Mouse (Mus musculus) midbrain, embryonic 11.5 days (tissue): ENCODE data around the gene Calcoco1. TPM values are rescaled to one million over a fixed set of nuclear protein-coding genes. Genes with fewer than 3 reads are reported as not detected.

Source experiments
- ATAC-seq: fragments of 200-750 bp; cut with Nextera tagmentation; 2 replicates; pipeline ENCODE4 v1.8.0; 2017; ENCODE audit warnings: moderate TSS enrichment, moderate library complexity; ENCODE audit not compliant: low FRiP score
- DNase-seq: peaks from one replicate; pipeline ENCODE4 v3.0.0; 2015; ENCODE audit warnings: low spot score; ENCODE audit errors: missing footprints
- H3K27ac ChIP-seq: fragments of 300-500 bp; sonication (generic); 2 replicates; pipeline ENCODE4 v1.5.1; 2014; ENCODE audit warnings: low read depth, low read length
- H3K27me3 ChIP-seq: fragments of 300-500 bp; sonication (generic); 2 replicates; pipeline ENCODE4 v1.6.1; 2014; ENCODE audit warnings: mild to moderate bottlenecking, low read length, moderate library complexity, mixed read lengths; ENCODE audit not compliant: control insufficient read depth, insufficient read depth
- H3K36me3 ChIP-seq: fragments of 300-500 bp; sonication (generic); 2 replicates; pipeline ENCODE4 v1.6.1; 2014; ENCODE audit warnings: mild to moderate bottlenecking, low read length, moderate library complexity, mixed read lengths; ENCODE audit not compliant: control insufficient read depth, insufficient read depth
- H3K4me1 ChIP-seq: fragments of 300-500 bp; sonication (generic); 2 replicates; pipeline ENCODE4 v1.6.1; 2014; ENCODE audit warnings: low read length; ENCODE audit not compliant: control insufficient read depth, insufficient read depth
- H3K4me2 ChIP-seq: fragments of 300-500 bp; sonication (generic); 2 replicates; pipeline ENCODE4 v1.6.1; 2014; ENCODE audit warnings: mild to moderate bottlenecking, moderate library complexity
- H3K4me3 ChIP-seq: fragments of 300-500 bp; sonication (generic); 2 replicates; pipeline ENCODE4 v1.5.1; 2014; ENCODE audit warnings: low read depth, low read length
- H3K9ac ChIP-seq: fragments of 300-500 bp; sonication (generic); 2 replicates; pipeline ENCODE4 v1.6.1; 2014; ENCODE audit warnings: low read length
- H3K9me3 ChIP-seq: fragments of 300-500 bp; sonication (generic); 2 replicates; pipeline ENCODE4 v1.6.1; 2016; ENCODE audit warnings: low read length; ENCODE audit not compliant: control insufficient read depth
- WGBS: fragments of 180-500 bp; shearing (Covaris S2); extraction: QIAGEN DNeasy Blood & Tissue Kit; methylation state at CpG from one replicate; pipeline ENCODE4 v1.1.7; 2014; 5-methylcytosine and 5-hydroxymethylcytosine counted together
- polyA plus RNA-seq: library from polyadenylated mRNA; unstranded; fragments of >200 nt; fragmentation: Nextera tagmentation; extraction: Ambion mirVana; gene quantifications from 2 replicates; pipeline ENCODE4 v1.2.1, GENCODE M21; 2014

Calcoco1 gene
- 27.5 and 28.3 TPM in 2 replicates for polyA plus RNA-seq

- Histone ChIP-seq H3K9me3 (no peaks in the 10 kb centered on the region), H3K36me3 (no peaks in the 10 kb centered on the region; the same call in 1 of the 2 replicates), H3K4me3 (peak within 1 kb of the TSS; percentile 60), H3K4me2 (peak within 1 kb of the TSS; percentile 56), H3K4me1 (peaks cover 2% of the 10 kb centered on the region; the same call in 1 of the 2 replicates), H3K27me3 (no peaks in the 10 kb centered on the region), H3K9ac (peak within 1 kb of the TSS; percentile 60), H3K27ac (no peak within 1 kb of the TSS)
- ATAC-seq (peak; percentile 100), DNase-seq (peak; percentile 100)
- 2% methylated on average over 27 of the region's 27 CpGs for WGBS
These were observed at the start of gene Calcoco1 for GRCm38 (mm10) chr15:102721980-102722475. Gene Calcoco1, minus strand, starts transcription at chr15:102722178.

- Histone ChIP-seq H3K4me3 (no peak overlapping the region), H3K27me3 (no peaks in the 10 kb centered on the region), H3K4me1 (no peaks in the 10 kb centered on the region), H3K9ac (no peak overlapping the region), H3K27ac (no peak overlapping the region), H3K36me3 (no peaks in the 10 kb centered on the region), H3K9me3 (no peaks in the 10 kb centered on the region), H3K4me2 (no peak overlapping the region)
- WGBS: 46% methylated on average over 7 of the region's 7 CpGs
- DNase-seq (no peak), ATAC-seq (no peak)
These were observed 48.9 kb upstream of the Calcoco1 start for GRCm38 (mm10) chr15:102770866-102771265.

- H3K27me3 ChIP-seq: peaks cover 8% of the 10 kb centered on the region; the same call in 1 of the 2 replicates
- H3K36me3 ChIP-seq: no peaks in the 10 kb centered on the region
- no peak overlapping the region for H3K9ac ChIP-seq
- H3K27ac ChIP-seq: no peak overlapping the region
- DNase-seq (no peak), ATAC-seq (no peak)
- no peaks in the 10 kb centered on the region for H3K4me1 ChIP-seq
- no peak overlapping the region for H3K4me2 ChIP-seq
- 52% methylated on average over 2 of the region's 2 CpGs for WGBS
- H3K9me3 ChIP-seq: no peaks in the 10 kb centered on the region
- H3K4me3 ChIP-seq: no peak overlapping the region
These were observed 43.2 kb upstream of the Calcoco1 start for GRCm38 (mm10) chr15:102765207-102765606.

- WGBS: 12% methylated on average over 7 of the region's 7 CpGs
- peak; percentile 96 for DNase-seq
These were observed 39.9 kb upstream of the Calcoco1 start for GRCm38 (mm10) chr15:102761745-102762378.

GRCm38 (mm10) chr15:102757686-102758085, 35.7 kb upstream of the Calcoco1 start:
- H3K4me3 ChIP-seq: no peak overlapping the region
- DNase-seq: no peak
- WGBS: 97% methylated on average over 1 of the region's 1 CpGs

More at GRCm38 (mm10) chr15:102761745-102762378, 39.9 kb upstream of the Calcoco1 start:
- H3K4me3 ChIP-seq: no peak overlapping the region
- H3K4me2 ChIP-seq: no peak overlapping the region
- ATAC-seq: peak; percentile 75
- H3K27ac ChIP-seq: no peak overlapping the region
- no peaks in the 10 kb centered on the region for H3K9me3 ChIP-seq
- no peaks in the 10 kb centered on the region for H3K36me3 ChIP-seq
- H3K27me3 ChIP-seq: peaks cover 8% of the 10 kb centered on the region; the same call in 1 of the 2 replicates
- H3K4me1 ChIP-seq: no peaks in the 10 kb centered on the region
- no peak overlapping the region for H3K9ac ChIP-seq

GRCm38 (mm10) chr15:102755053-102755452, 33.1 kb upstream of the Calcoco1 start:
- H3K27ac ChIP-seq: no peak overlapping the region
- no peak overlapping the region for H3K4me3 ChIP-seq
- H3K36me3 ChIP-seq: no peaks in the 10 kb centered on the region
- no peaks in the 10 kb centered on the region for H3K4me1 ChIP-seq
- no peak overlapping the region for H3K4me2 ChIP-seq
- DNase-seq (no peak), ATAC-seq (no peak)
- H3K9me3 ChIP-seq: no peaks in the 10 kb centered on the region
- WGBS: 41% methylated on average over 5 of the region's 5 CpGs
- peaks cover 6% of the 10 kb centered on the region; the same call in 1 of the 2 replicates for H3K27me3 ChIP-seq
- H3K9ac ChIP-seq: no peak overlapping the region

More at GRCm38 (mm10) chr15:102757686-102758085, 35.7 kb upstream of the Calcoco1 start:
- no peak for ATAC-seq
- H3K36me3 ChIP-seq: no peaks in the 10 kb centered on the region
- no peaks in the 10 kb centered on the region for H3K9me3 ChIP-seq
- no peak overlapping the region for H3K9ac ChIP-seq
- H3K27me3 ChIP-seq: peaks cover 3% of the 10 kb centered on the region; the same call in 1 of the 2 replicates
- no peak overlapping the region for H3K27ac ChIP-seq
- H3K4me1 ChIP-seq: no peaks in the 10 kb centered on the region
- H3K4me2 ChIP-seq: no peak overlapping the region

- no peaks in the 10 kb centered on the region for H3K9me3 ChIP-seq
- H3K4me1 ChIP-seq: no peaks in the 10 kb centered on the region
- no peaks in the 10 kb centered on the region for H3K36me3 ChIP-seq
- H3K4me3 ChIP-seq: no peak overlapping the region
- 61% methylated on average over 7 of the region's 7 CpGs for WGBS
- H3K27ac ChIP-seq: no peak overlapping the region
- no peak overlapping the region for H3K4me2 ChIP-seq
- peaks cover 6% of the 10 kb centered on the region; the same call in 1 of the 2 replicates for H3K27me3 ChIP-seq
- DNase-seq (no peak), ATAC-seq (no peak)
- H3K9ac ChIP-seq: no peak overlapping the region
These were observed 32.4 kb upstream of the Calcoco1 start for GRCm38 (mm10) chr15:102754361-102754760.

- peak; percentile 82 for ATAC-seq
- H3K27me3 ChIP-seq: peaks cover 16% of the 10 kb centered on the region
- no peaks in the 10 kb centered on the region for H3K4me1 ChIP-seq
- peak overlapping the region; percentile 1; the same call in 1 of the 2 replicates for H3K4me2 ChIP-seq
- no peaks in the 10 kb centered on the region for H3K9me3 ChIP-seq
- WGBS: 2% methylated on average over 13 of the region's 13 CpGs
- peak; percentile 99 for DNase-seq
- no peak overlapping the region for H3K4me3 ChIP-seq
- H3K36me3 ChIP-seq: no peaks in the 10 kb centered on the region
- H3K27ac ChIP-seq: no peak overlapping the region
- no peak overlapping the region for H3K9ac ChIP-seq
These were observed 31.2 kb upstream of the Calcoco1 start for GRCm38 (mm10) chr15:102753170-102753569.

- Histone ChIP-seq H3K27me3 (peaks cover 24% of the 10 kb centered on the region), H3K9me3 (no peaks in the 10 kb centered on the region)
- 57% methylated on average over 1 of the region's 1 CpGs for WGBS
These were observed 30.2 kb upstream of the Calcoco1 start for GRCm38 (mm10) chr15:102752164-102752563.

More at GRCm38 (mm10) chr15:102752164-102752563, 30.2 kb upstream of the Calcoco1 start:
- Histone ChIP-seq H3K4me2 (no peak overlapping the region), H3K4me3 (no peak overlapping the region), H3K4me1 (0 out of 2 replicates have a peak, but pooled peaks cover 3% of the 10 kb centered on the region), H3K9ac (no peak overlapping the region), H3K27ac (no peak overlapping the region), H3K36me3 (no peaks in the 10 kb centered on the region)
- ATAC-seq (no peak), DNase-seq (no peak)
